Mouse (Mus musculus) heart, postnatal 25 days (tissue): Measurements from ENCODE around the gene Ntpcr. TPM values are rescaled to one million over a fixed set of nuclear protein-coding genes. Genes with fewer than 3 reads are reported as not detected.

Experiments used
- DNase-seq: peaks from one replicate; pipeline ENCODE4 v3.0.0; 2022; ENCODE audit warnings: low spot score
- intact Hi-C: fragments of 180-260 bp; cut with DNase I; formaldehyde crosslinking; loops from one replicate; pipeline ENCODE4 v1.15.1; 2025
- total RNA-seq, 2 experiments: library from RNA; stranded (reverse); gene quantifications; 2 replicates each; pipeline ENCODE4 v1.2.3; 2021

Ntpcr gene
- total RNA-seq, 2 experiments from 2014 or later: 16.0 TPM

- DNase-seq: no peak
- intact Hi-C loops: loop anchor here (5.0 kb wide), 1 partner anchor 56 kb away; the partner anchor contains the start of gene Map10
Measured at GRCm38 (mm10) chr8:125723437-125723836, 6.3 kb upstream of the Ntpcr start.

DNA sequence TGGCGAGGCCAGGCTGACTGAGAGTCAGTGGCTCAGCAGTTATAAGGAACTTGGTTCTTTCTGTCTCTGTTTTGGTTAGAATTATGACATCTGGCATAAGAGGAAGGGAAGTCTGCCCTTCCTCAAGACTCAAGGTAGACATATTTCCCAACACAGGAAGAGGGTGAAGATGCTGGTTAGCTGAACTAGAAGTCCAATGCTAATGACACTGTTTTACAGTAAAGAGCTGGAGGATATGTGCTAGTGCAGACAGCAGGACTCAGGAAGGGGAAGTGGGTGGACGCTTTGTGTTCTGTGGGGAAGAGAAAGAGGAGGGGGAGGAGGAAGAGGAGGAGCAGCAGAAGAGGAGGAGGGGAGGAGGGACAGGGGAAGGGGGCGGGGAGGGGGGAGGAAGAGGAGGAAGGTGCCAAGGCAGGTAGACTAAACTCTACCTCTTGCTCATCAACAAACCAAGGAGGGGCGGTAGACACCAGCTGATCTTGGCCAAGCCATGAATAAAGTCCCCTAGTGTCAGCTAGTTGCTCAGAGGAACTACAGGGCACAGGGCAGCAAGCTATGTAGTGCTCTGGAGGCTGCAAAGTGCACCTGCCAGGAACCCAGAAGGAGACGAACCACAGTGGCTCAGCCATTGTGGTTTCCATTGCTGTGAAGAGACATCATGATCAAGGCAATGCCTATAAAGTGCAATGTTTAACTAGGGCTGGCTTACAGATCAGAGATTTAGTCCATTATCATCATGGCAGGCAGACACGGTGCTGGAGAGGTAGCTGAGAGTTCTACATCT, 4.5 kb upstream of the Ntpcr start:
- DNase-seq: no peak
- intact Hi-C loops: no loop called here

GRCm38 (mm10) chr8:125726143-125726542, 3.6 kb upstream of the Ntpcr start:
- intact Hi-C loops: no loop called here
- no peak for DNase-seq

GRCm38 (mm10) chr8:125726986-125727385, 2.8 kb upstream of the Ntpcr start:
- no peak for DNase-seq
- intact Hi-C loops: no loop called here

- intact Hi-C loops: no loop called here
- no peak for DNase-seq
Measured at GRCm38 (mm10) chr8:125727797-125728196, 2.0 kb upstream of the Ntpcr start.

GRCm38 (mm10) chr8:125733964-125734956, 4.5 kb downstream of the Ntpcr start:
- DNase-seq: peak; percentile 71
- intact Hi-C loops: no loop called here

DNA sequence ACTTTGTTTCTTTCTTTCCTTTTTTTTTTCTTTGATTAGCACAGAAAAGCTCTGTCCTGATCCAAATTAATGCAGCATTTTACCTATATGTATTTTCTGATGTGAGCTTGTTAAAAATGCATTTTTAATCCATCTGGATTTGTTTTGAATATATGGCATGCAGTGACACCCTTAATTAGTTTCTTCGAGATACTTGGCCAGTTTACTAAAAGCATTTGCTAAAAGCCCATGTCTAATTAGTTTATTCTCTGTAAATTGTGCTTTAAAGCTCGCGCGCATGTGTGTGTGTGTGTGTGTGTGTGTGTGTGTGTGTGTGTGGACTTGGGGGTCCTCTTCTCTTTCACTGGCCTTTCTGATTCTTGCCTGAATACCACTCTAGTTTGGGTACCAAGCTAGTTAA, 9.2 kb downstream of the Ntpcr start:
- DNase-seq: no peak
- intact Hi-C loops: no loop called here

GRCm38 (mm10) chr8:125740655-125741054, 10.9 kb downstream of the Ntpcr start:
- DNase-seq: no peak
- intact Hi-C loops: no loop called here

GRCm38 (mm10) chr8:125741377-125741776, 11.6 kb downstream of the Ntpcr start:
- DNase-seq: no peak
- intact Hi-C loops: no loop called here

GRCm38 (mm10) chr8:125741855-125742254, 12.1 kb downstream of the Ntpcr start:
- intact Hi-C loops: no loop called here
- no peak for DNase-seq

DNA sequence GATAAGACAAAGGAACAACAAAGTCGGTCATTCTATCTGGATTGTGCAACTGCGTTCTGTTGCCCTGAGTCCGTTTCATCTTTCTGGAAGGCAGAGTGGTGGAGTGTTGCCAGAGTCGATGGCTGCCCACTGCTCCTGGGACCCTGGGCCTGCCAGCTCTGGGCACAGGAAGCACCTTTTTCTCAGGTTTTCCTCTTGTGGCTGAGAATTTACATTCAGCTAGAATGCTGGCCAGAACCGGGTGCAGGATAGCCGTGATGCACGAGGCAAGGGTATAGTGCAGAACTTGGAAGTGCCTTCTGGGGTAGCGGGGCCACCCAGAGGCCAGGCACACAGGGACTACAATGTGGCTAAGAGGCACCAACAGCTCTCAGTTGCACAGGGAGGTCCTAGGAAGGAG, 12.6 kb downstream of the Ntpcr start:
- no peak for DNase-seq
- intact Hi-C loops: no loop called here

DNA sequence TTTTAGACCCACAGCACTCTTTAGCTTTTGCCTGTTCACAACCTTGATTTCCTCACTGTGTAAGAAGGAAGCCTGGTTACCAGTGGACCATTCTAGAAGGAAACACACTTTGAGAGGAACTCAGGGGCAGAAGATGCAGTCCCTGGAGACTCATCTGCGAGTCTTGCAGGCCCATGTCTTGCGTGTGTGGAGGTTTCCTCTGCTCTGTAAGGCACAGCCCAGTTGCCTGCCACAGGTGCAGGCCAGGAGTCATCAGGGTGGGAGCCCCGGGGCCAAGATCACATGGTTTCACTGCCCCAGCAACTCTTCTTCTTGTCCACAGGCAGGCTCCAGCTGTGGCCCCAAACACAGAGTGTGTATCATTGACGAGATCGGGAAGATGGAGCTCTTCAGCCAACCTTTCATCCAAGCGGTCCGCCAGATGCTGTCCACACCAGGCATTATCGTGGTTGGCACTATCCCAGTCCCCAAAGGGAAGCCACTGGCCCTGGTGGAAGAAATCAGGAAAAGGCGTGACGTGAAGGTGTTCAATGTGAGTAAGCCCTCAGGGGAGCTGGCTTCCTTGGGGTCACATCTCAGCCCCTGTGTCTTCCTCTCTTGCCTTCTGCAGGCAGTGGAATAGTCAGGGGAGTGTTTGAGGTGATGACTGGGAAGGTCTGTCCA, 15.3 kb downstream of the Ntpcr start:
- intact Hi-C loops: no loop called here
- DNase-seq: no peak

DNA sequence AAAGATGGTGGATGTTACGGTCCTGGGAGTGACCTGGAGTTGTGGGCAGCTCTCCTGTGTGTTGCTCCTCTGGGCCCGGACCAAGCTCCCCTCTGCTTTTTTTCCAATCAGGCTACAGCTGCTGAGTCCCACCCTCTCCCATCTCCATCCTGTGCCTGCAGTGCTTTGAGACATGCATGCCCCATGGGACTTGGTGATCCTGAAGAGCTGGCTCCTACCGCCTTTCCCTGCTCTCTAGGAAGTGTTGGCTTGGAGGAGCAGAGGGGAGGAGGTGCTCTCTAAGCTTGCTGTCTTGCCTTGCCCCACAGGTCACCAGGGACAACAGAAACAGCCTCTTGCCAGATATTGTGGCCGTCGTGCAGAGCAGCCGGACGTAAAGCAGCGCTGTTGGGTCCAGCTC, 17.6 kb downstream of the Ntpcr start:
- intact Hi-C loops: no loop called here
- DNase-seq: no peak

DNA sequence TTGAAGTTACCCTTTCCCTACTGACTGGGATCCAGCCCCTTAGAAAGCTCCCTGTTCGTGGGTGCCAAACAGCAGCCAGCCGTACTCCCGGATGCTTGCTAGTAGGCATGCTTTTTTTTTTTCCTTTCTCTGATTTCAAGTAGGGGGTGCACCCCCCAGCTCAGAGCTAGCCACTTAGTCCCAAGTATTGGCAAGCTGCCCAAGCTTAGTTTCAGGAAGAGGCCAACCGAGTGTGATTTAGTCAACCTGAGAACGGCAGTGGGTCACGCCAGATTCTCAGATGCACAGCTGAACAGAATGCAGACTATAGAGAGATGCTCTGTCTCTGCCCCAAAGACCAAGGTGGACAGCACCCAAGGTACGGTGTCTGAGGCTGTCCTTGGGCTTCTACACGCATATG, 21.1 kb downstream of the Ntpcr start:
- intact Hi-C loops: no loop called here
- no peak for DNase-seq

GRCm38 (mm10) chr8:125755896-125756295, 26.1 kb downstream of the Ntpcr start:
- intact Hi-C loops: no loop called here

DNA sequence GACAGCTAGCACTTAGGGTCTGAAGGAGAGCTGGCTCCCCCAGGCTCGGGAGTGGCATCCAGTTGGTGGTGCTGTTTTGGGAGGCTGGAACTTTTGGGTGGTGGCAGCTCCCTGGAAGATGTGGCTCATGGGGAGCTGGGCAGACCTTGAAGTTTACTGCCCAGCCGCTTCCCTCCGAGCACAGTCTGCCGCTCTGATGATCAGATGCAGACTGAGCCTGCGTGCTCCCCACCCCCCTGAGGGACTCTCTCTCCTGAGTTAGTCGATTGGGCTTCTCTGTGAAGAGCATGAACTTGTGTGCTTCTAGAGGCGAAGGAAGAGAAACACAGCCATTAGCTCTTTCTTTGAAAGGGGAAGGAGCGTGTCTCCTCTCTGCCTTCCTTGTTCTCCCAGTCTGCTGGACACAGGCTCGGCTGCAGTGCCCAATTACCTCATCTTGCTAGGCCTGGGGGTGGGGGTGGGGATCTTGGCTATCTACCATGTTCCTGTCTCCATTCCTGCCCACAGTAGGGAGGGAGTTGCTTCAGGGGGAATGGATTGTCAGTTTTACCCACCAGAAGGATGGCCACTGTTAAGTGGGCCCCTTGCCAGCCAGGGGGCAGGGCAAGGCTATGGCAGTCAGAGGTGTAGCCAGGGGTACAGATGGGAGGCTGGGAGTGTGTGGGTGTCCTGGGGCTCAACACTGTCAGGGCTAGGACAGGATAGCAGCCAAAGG, 26.8 kb downstream of the Ntpcr start:
- intact Hi-C loops: no loop called here
- DNase-seq: no peak

More at GRCm38 (mm10) chr8:125755896-125756295, 26.1 kb downstream of the Ntpcr start:
- DNase-seq: no peak

DNA sequence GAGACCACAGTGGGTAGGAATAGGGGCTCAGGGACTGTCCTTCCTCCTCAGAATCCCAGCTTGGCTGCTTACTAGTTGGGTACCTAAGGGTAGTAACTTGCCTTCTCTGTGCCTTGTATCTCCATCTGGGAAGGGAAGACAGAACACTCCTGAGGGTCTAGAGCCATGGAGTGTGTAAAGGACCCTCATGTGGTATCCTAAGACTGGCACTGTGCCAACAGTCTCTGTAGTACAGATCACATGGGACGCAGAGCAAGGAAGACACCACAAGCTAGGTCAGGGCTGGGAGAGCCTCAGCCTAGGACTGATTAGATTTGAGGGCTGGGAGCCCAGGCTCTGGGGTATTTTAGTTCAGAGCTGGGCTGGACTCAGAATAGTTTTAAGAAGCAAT, 27.3 kb downstream of the Ntpcr start:
- intact Hi-C loops: no loop called here
- no peak for DNase-seq

DNA sequence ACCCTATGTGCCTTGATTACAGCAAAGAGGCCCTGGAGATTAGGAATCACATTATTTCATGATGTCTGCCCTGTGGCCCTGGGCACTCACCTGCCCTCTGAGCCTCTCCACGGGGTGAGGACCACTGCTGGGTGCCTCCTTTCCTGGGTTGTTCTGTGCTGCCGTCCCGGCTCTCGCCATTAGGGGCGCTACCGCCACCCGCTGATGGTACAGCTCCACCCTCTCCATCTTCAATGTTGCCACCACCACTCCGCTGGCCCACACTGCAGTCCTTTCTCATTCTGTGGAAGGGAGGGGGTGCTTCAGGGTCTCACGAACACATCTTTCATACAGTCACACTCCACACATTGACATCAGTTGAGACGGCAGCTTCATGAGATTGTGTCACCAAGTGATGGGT, 29.3 kb downstream of the Ntpcr start:
- intact Hi-C loops: no loop called here
- no peak for DNase-seq

DNA sequence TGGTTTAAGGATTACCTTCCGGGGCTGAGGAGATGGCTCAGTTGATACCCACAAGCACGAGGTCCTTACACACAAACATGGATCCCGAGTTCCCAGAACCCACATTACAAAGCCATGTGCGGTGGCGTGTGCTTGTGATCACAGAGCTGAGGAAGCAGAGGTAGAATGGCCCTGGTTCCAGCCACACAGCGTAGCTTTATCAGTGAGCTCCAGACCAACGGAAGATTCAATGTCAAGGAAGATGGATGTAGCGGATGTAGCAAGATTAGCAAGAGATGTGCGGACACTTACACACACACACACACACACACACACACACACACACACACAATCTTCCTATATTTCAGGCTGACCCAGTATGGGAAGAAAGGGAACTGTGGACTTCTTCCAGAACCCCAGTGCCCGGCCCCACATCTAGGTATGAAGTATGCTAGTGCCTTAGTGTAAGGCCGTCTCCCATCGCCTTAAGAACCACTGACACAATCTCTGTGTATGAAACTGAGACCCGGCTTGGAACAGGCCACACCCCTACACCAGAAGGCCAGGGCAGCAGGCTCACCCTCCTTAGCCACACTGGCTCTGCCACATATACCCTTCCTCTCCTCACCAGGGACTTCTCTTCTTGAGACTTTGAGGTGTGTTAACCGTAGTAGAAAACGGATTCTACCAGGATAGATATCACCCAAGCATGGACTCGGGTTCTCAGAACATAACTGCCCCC, 33.5 kb downstream of the Ntpcr start:
- DNase-seq: no peak
- intact Hi-C loops: no loop called here
